Mouse (Mus musculus): ENCODE data around the gene Nek5. TPM values are rescaled to one million over a fixed set of nuclear protein-coding genes. Genes with fewer than 3 reads are reported as not detected.

Gene Nek5
- polyA plus RNA-seq, 1 experiment from 2014 or later, result 0.08 TPM

DNA sequence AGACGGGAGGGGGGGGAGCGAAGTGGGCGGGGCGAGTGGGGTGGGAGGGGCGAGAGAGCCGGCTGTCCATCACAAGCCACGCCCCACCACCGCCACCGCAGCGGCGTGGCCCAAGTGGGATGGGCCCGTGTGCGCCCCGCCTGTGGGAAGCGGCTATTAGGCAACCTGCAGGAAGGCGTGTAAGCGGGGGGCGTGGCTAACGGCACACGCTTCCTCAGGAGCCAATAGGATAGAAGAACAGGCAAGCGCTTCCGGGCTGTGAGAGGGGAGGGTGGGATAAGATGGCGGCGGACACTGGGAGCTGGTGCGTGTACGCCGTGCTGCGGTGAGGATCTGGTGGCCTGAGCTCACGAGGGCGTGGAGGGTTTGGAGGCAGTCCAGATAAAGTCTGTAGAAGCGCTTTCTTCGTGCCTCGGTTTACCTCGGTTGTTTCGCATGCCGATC lies 64.4 kb downstream of the Nek5 start, which contains the start of gene Alg11:
Gene Alg11 (plus strand): TSS at position 276 of the 444 bp plus-strand sequence.
- Histone ChIP-seq H3K27me3 (peaks cover 36% of the 10 kb centered on the region), H3K9ac (peak within 1 kb of the TSS; percentile 69), H3K4me1 (peaks cover 9% of the 10 kb centered on the region; the same call in 1 of the 2 replicates), H3K9me3 (peaks cover 5% of the 10 kb centered on the region; the same call in 1 of the 2 replicates), H3K27ac (no peak within 1 kb of the TSS), H3K4me3 (peak within 1 kb of the TSS; percentile 75), H3K36me3 (peaks cover 23% of the 10 kb centered on the region), H3K4me2 (replicated peaks) (peak within 1 kb of the TSS; percentile 92)
- peak; percentile 100 for ATAC-seq (ENCODE audit: low FRiP score, low read depth)
- 1% methylated on average over 32 of the region's 36 CpGs for WGBS

- peaks cover 9% of the 10 kb centered on the region; the same call in 1 of the 2 replicates for H3K4me1 ChIP-seq
- H3K27ac ChIP-seq, result no peak within 1 kb of the TSS
- H3K9me3 ChIP-seq, result no peaks in the 10 kb centered on the region
- H3K4me2 ChIP-seq (replicated peaks), result peak within 1 kb of the TSS; percentile 92
- peak within 1 kb of the TSS; percentile 75 for H3K4me3 ChIP-seq
- peak; percentile 88 for ATAC-seq (ENCODE audit: low FRiP score, low read depth)
- H3K36me3 ChIP-seq, result peaks cover 17% of the 10 kb centered on the region
- H3K9ac ChIP-seq, result peak within 1 kb of the TSS; percentile 69
- H3K27me3 ChIP-seq, result peaks cover 36% of the 10 kb centered on the region
- 0% methylated on average over 37 of the region's 46 CpGs for WGBS
These were observed 64.9 kb downstream of the Nek5 start, which contains the start of gene Atp7b for GRCm38 (mm10) chr8:22059821-22060445. Gene Atp7b, minus strand, starts transcription at chr8:22060305.

DNA sequence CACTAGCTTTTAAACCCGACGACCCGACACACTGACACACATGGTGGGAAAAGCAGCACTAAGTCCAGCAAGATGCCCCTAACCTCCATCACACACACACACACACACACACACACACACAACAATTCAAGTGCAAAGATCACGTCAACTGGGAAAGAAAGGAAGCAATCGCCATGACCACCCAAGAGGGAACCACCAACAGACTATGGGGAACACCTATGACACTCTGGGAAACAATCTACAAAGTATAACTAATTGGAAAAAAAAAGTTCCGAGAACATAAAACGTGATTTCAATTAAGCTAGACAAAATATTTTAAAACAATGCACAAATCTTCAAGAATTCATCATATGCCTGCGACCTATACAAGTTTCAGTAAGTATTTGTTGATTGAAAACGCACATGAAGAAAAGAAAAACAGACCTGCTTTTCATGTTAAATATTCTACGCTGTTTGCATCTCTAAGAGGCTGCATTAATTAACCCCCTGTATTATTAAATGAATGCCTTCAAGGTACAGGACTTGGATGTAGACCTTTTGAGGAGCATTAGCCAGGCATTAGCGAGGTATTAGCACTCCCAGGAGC lies 65.6 kb downstream of the Nek5 start:
- no peak for ATAC-seq (ENCODE audit: low FRiP score, low read depth)
- peaks cover 9% of the 10 kb centered on the region; the same call in 1 of the 2 replicates for H3K4me1 ChIP-seq
- H3K27ac ChIP-seq, result no peak overlapping the region
- 46% methylated on average over 11 of the region's 11 CpGs for WGBS
- peak overlapping the region; percentile 92 for H3K4me2 ChIP-seq (replicated peaks)
- no peaks in the 10 kb centered on the region for H3K9me3 ChIP-seq
- H3K4me3 ChIP-seq, result peak overlapping the region; percentile 75
- H3K9ac ChIP-seq, result peak overlapping the region; percentile 69; the same call in 1 of the 2 replicates
- peaks cover 12% of the 10 kb centered on the region for H3K36me3 ChIP-seq
- H3K27me3 ChIP-seq, result peaks cover 36% of the 10 kb centered on the region

DNA sequence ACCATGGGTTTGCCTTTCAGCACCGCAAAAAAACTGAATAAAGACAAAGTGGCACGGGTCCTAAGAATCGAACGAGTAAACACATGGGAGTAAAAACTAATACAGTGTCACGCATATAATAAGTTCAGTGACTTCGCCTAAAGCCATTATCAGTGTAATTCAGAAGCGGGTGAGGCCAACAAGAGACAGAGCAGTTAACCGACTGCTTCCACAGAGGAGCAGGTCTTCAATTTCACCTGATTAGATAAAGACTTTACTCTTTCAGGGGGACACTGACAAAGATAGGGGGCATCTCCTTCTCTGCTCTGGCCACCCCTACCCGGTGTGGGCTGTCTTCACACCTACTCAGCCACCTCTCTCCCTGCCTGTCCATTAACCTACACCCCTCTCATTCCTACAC lies 66.5 kb downstream of the Nek5 start:
- WGBS, result 79% methylated on average over 9 of the region's 9 CpGs

GRCm38 (mm10) chr8:22056850-22057249 lies 68.0 kb downstream of the Nek5 start:
- ATAC-seq (ENCODE audit: low FRiP score, low read depth), result no peak
- Histone ChIP-seq H3K4me2 (replicated peaks) (no peak overlapping the region), H3K36me3 (no peaks in the 10 kb centered on the region), H3K4me3 (no peak overlapping the region), H3K9me3 (no peaks in the 10 kb centered on the region), H3K27ac (no peak overlapping the region), H3K27me3 (peaks cover 36% of the 10 kb centered on the region), H3K4me1 (peaks cover 9% of the 10 kb centered on the region; the same call in 1 of the 2 replicates), H3K9ac (no peak overlapping the region)
- 76% methylated on average over 3 of the region's 3 CpGs for WGBS

More for the DNA sequence above, 66.5 kb downstream of the Nek5 start:
- no peaks in the 10 kb centered on the region for H3K9me3 ChIP-seq
- no peak overlapping the region for H3K9ac ChIP-seq
- peaks cover 5% of the 10 kb centered on the region for H3K36me3 ChIP-seq
- no peak overlapping the region for H3K27ac ChIP-seq
- no peak overlapping the region for H3K4me2 ChIP-seq (replicated peaks)
- no peak overlapping the region for H3K4me3 ChIP-seq
- peaks cover 36% of the 10 kb centered on the region for H3K27me3 ChIP-seq
- ATAC-seq (ENCODE audit: low FRiP score, low read depth), result no peak
- H3K4me1 ChIP-seq, result peaks cover 9% of the 10 kb centered on the region; the same call in 1 of the 2 replicates

DNA sequence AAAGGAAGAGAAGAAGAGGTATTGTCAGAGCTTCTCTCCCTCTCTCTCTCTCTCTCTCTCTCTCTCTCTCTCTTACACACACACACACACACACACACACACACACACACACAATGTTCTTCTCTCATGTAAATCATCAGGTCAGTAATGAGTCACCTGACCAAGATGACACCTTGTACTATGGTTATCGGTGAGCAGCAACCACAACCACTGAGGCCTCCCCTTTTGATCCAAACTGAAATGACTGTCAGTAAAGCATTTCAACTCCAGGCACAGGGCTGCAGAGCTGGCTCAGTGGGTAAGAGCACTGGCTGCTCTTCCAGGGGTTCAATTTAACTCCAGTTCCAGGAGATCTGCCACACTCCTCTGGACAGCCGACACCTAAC lies 69.4 kb downstream of the Nek5 start:
- H3K4me3 ChIP-seq, result no peak overlapping the region
- H3K27ac ChIP-seq, result no peak overlapping the region
- WGBS, result 93% methylated on average over 2 of the region's 2 CpGs
- H3K9ac ChIP-seq, result no peak overlapping the region
- 0 out of 2 replicates have a peak, but pooled peaks cover 4% of the 10 kb centered on the region for H3K4me1 ChIP-seq
- no peak for ATAC-seq (ENCODE audit: low FRiP score, low read depth)
- no peaks in the 10 kb centered on the region for H3K9me3 ChIP-seq
- no peaks in the 10 kb centered on the region for H3K36me3 ChIP-seq
- H3K4me2 ChIP-seq (replicated peaks), result no peak overlapping the region
- peaks cover 36% of the 10 kb centered on the region for H3K27me3 ChIP-seq

- Histone ChIP-seq H3K27me3 (peaks cover 35% of the 10 kb centered on the region), H3K4me1 (0 out of 2 replicates have a peak, but pooled peaks cover 4% of the 10 kb centered on the region), H3K9ac (no peak overlapping the region), H3K4me2 (replicated peaks) (no peak overlapping the region), H3K27ac (no peak overlapping the region), H3K9me3 (no peaks in the 10 kb centered on the region), H3K36me3 (no peaks in the 10 kb centered on the region), H3K4me3 (no peak overlapping the region)
- WGBS, result 83% methylated on average over 12 of the region's 12 CpGs
- no peak for ATAC-seq (ENCODE audit: low FRiP score, low read depth)
These were observed 70.0 kb downstream of the Nek5 start for GRCm38 (mm10) chr8:22054674-22055491.

DNA sequence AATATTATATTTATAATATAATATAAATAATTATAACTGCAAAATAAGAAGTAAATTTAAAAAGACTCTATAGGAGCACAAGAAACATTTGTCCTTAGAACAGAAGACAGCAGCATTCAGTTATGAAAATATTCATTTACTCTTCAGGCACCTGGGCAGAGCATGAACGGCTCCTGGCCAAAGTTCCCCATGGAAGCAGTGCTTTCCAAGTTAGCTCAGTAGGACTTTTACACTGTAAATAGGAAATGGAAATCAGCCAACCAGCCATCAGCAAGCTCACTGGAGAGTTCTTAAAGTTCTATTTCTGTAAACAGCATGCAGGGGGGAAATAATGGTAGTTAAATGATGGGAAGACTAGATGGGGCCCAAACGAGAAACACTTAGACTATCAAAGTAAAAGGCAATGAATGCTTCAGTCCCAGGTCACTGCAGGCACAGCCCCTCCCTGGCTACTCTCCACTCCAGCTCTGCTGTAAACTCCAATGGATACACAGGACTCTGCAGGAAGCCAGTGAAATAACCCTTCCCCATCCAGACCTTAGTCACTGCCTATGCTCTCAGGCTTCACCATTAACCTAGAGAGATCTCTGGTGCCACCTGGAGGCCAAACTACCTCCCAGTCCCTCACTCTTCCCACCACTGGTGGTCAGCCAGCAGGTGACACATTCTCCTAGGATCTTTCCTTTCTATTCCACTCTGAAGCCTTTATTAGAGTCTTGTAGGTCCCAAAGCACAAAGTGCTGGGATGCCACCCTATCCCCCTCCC lies 77.0 kb downstream of the Nek5 start:
- Histone ChIP-seq H3K4me2 (replicated peaks) (no peak overlapping the region), H3K36me3 (no peaks in the 10 kb centered on the region), H3K9me3 (no peaks in the 10 kb centered on the region), H3K9ac (no peak overlapping the region), H3K4me3 (no peak overlapping the region), H3K27ac (no peak overlapping the region), H3K27me3 (no peaks in the 10 kb centered on the region), H3K4me1 (no peaks in the 10 kb centered on the region)
- ATAC-seq (ENCODE audit: low FRiP score, low read depth), result peak; percentile 28; the same call in 1 of the 2 replicates
- WGBS, result 44% methylated on average over 2 of the region's 2 CpGs

DNA sequence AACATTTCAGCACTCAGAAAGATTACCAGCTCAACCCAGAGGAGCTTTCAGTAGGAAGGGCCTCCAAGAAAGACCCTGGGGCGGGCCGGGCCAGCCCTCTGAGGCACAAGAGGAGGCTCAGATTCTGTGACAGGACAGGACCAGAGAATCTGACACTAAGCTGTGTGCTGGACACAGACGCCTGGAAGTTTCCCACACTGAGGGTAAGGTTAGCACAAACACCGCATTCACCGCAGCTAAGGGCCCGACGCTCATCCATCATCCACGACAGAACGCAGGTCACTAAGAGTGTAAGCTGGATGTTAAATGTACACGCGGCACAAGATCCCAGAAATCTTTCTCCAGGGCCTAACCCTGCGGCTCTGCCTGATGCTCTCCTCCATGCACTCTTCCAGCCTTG lies 81.1 kb downstream of the Nek5 start:
- Histone ChIP-seq H3K4me1 (no peaks in the 10 kb centered on the region), H3K4me3 (no peak overlapping the region), H3K9me3 (no peaks in the 10 kb centered on the region), H3K4me2 (replicated peaks) (no peak overlapping the region), H3K9ac (no peak overlapping the region), H3K27me3 (peaks cover 11% of the 10 kb centered on the region), H3K27ac (no peak overlapping the region), H3K36me3 (no peaks in the 10 kb centered on the region)
- no peak for ATAC-seq (ENCODE audit: low FRiP score, low read depth)
- WGBS, result 50% methylated on average over 12 of the region's 12 CpGs

DNA sequence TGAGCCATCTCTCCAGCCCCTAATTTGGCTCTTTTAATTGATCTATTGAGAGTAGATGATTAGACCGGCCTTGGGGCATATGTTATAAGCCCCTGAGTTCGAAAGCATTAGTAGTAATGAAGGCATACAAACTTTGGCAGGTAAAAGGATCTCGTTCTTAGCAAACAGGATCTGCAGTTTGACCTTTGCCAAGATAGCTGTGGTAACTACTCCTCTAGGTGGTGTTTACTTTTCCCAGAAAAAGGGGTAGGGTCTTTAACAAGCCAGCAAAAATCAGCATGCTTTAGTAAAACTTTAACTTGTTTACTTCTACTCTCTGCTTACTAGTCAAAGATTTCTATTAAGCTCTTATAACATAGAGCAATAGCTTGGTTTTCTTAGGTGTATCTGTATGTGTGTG lies 82.3 kb downstream of the Nek5 start:
- ATAC-seq (ENCODE audit: low FRiP score, low read depth), result no peak
- H3K27me3 ChIP-seq, result peaks cover 17% of the 10 kb centered on the region
- no peaks in the 10 kb centered on the region for H3K4me1 ChIP-seq
- no peaks in the 10 kb centered on the region for H3K36me3 ChIP-seq
- H3K27ac ChIP-seq, result no peak overlapping the region
- no peak overlapping the region for H3K4me2 ChIP-seq (replicated peaks)
- 82% methylated on average over 3 of the region's 3 CpGs for WGBS
- no peak overlapping the region for H3K4me3 ChIP-seq
- H3K9ac ChIP-seq, result no peak overlapping the region
- H3K9me3 ChIP-seq, result no peaks in the 10 kb centered on the region

DNA sequence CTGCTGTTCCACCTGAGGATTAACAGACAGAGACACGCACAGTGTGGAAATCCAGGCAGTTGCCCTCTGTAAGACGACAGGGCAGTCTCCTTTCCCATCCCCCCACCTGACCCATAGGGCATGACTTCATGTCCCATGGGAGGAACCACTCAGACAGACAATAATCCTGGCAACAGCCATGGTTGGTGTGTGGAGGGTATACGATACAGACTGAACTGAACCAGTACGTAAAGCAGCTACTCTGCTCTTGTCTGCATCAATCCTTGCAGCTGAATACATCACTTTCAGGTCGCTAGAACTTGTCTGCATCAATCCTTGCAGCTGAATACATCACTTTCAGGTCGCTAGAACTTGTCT lies 84.7 kb downstream of the Nek5 start:
- no peak overlapping the region for H3K9ac ChIP-seq
- WGBS, result 51% methylated on average over 6 of the region's 6 CpGs
- H3K27me3 ChIP-seq, result peaks cover 17% of the 10 kb centered on the region
- no peak overlapping the region for H3K27ac ChIP-seq
- no peaks in the 10 kb centered on the region for H3K9me3 ChIP-seq
- H3K36me3 ChIP-seq, result no peaks in the 10 kb centered on the region
- no peak for ATAC-seq (ENCODE audit: low FRiP score, low read depth)
- no peak overlapping the region for H3K4me3 ChIP-seq
- H3K4me1 ChIP-seq, result no peaks in the 10 kb centered on the region
- H3K4me2 ChIP-seq (replicated peaks), result no peak overlapping the region
